Mouse (Mus musculus) activated CD4-positive, CD25-positive, alpha-beta regulatory T cell, adult 4 months (primary cell): Measurements from ENCODE around the gene Phf11c. TPM values are rescaled to one million over a fixed set of nuclear protein-coding genes. Genes with fewer than 3 reads are reported as not detected.

Experiments used
- polyA plus RNA-seq, 2 experiments: library from polyadenylated mRNA; unstranded; fragments of 100-300 nt; shearing (Covaris generic); gene quantifications; one replicate each; pipeline ENCODE4 v1.2.1; 2017

Phf11c gene
- polyA plus RNA-seq, 2 experiments from 2014 or later = 23.7 to 27.1 TPM

Other genes starting within 250 kb of the Phf11c start
- not detected for gene Gm5142, start 216.6 kb downstream of the Phf11c start, polyA plus RNA-seq
- 10 to 100 TPM; 25.2 to 35.3 TPM for gene Rcbtb1, start 194.2 kb downstream of the Phf11c start, polyA plus RNA-seq
- gene Gm6904, start 135.2 kb downstream of the Phf11c start, polyA plus RNA-seq = 10 to 100 TPM; 12.3 to 17.2 TPM
- gene Phf11a, start 97.9 kb downstream of the Phf11c start, polyA plus RNA-seq = 10 to 100 TPM; 40.4 to 56.7 TPM
- 100 to 1,000 TPM; 188 to 218 TPM for gene Phf11b, start 54.0 kb downstream of the Phf11c start, polyA plus RNA-seq
- gene Phf11d, start 29.9 kb downstream of the Phf11c start, polyA plus RNA-seq = 10 to 100 TPM in 1 of 2 experiments, 1 to 10 TPM in 1; 7.8 to 15.2 TPM
- gene Setdb2, start 45.5 kb upstream of the Phf11c start, polyA plus RNA-seq = 10 to 100 TPM; 18.0 to 21.7 TPM
- 10 to 100 TPM; 70.3 to 84.5 TPM for gene Cab39l, start 45.6 kb upstream of the Phf11c start, polyA plus RNA-seq
- gene Cdadc1, start 202.6 kb upstream of the Phf11c start, polyA plus RNA-seq = 10 to 100 TPM; 33.9 to 58.8 TPM
- gene Shisa2, start 229.9 kb upstream of the Phf11c start, polyA plus RNA-seq = under 1 TPM in 1 of 2 experiments, not detected in 1; 0.15 TPM